Mouse (Mus musculus): ENCODE measurements around the gene Gnb2. TPM values are rescaled to one million over a fixed set of nuclear protein-coding genes. Genes with fewer than 3 reads are reported as not detected.

Gene Gnb2
- polyA plus RNA-seq, 1 experiment from 2014 or later, result 125 TPM

DNA sequence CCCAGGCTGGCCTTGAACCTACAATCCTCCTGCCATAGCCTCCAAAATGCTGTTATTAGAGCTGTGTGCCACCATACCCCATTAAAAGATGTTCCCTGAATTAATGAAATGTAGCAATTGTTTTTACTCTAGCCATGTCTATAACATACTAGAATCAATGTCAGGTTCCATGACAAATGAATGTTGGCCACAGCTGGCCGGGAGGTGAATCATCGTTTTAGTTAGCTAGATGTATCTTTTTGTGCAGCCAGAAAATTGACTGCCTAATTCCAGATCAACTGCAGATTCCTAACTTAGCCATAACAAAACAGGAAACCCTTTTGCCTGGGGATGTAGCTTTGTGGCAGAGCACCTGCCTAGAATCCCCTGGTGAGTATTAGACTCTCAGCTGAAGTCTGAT is 16.5 kb upstream of the Gnb2 start:
- H3K27ac ChIP-seq (ENCODE audit: low read length), result no peak overlapping the region
- H3K36me3 ChIP-seq (ENCODE audit: control insufficient read depth, insufficient read depth), result no peaks in the 10 kb centered on the region
- H3K27me3 ChIP-seq (ENCODE audit: control insufficient read depth, insufficient read depth, low read depth, low read length), result peaks cover 11% of the 10 kb centered on the region
- H3K4me1 ChIP-seq (ENCODE audit: control insufficient read depth, low read depth, low read length), result peaks cover 2% of the 10 kb centered on the region; the same call in 1 of the 2 replicates
- H3K4me2 ChIP-seq (ENCODE audit: low read depth, low read length), result no peak overlapping the region
- no peak overlapping the region for H3K4me3 ChIP-seq (ENCODE audit: low read depth, low read length)
- WGBS (ENCODE audit: insufficient replicate concordance), result 66% methylated on average over 2 of the region's 2 CpGs
- no peak overlapping the region for H3K9ac ChIP-seq (ENCODE audit: low read depth, low read length)
- no peaks in the 10 kb centered on the region for H3K9me3 ChIP-seq (replicated peaks; ENCODE audit: control insufficient read depth, low read length)
- ATAC-seq (ENCODE audit: low read depth), result no peak

DNA sequence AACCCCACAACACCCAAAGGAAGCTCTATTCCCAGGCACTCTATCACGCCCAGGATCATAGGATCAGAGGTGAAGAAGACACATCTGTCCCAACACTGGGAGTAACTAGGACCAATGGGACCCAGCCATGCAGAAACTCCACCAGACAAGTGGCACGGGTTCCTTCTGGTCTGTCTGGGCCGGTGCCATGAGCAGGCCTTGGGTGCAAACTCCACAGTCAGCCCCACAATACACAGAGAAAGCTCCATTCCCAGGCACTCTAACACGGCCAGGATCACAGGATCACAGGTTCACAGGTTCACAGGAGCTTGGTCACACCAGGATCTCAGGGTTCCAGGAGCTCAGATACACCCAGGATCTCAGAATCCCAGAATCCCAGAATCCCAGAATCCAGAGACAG is 12.3 kb upstream of the Gnb2 start:
- Histone ChIP-seq H3K4me3 (ENCODE audit: low read depth, low read length) (no peak overlapping the region), H3K36me3 (ENCODE audit: control insufficient read depth, insufficient read depth) (no peaks in the 10 kb centered on the region), H3K4me1 (ENCODE audit: control insufficient read depth, low read depth, low read length) (no peaks in the 10 kb centered on the region), H3K27me3 (ENCODE audit: control insufficient read depth, insufficient read depth, low read depth, low read length) (no peaks in the 10 kb centered on the region), H3K4me2 (ENCODE audit: low read depth, low read length) (no peak overlapping the region), H3K9me3 (replicated peaks; ENCODE audit: control insufficient read depth, low read length) (no peaks in the 10 kb centered on the region), H3K27ac (ENCODE audit: low read length) (no peak overlapping the region), H3K9ac (ENCODE audit: low read depth, low read length) (no peak overlapping the region)
- ATAC-seq (ENCODE audit: low read depth), result no peak
- WGBS (ENCODE audit: insufficient replicate concordance), result 58% methylated on average over 4 of the region's 4 CpGs

DNA sequence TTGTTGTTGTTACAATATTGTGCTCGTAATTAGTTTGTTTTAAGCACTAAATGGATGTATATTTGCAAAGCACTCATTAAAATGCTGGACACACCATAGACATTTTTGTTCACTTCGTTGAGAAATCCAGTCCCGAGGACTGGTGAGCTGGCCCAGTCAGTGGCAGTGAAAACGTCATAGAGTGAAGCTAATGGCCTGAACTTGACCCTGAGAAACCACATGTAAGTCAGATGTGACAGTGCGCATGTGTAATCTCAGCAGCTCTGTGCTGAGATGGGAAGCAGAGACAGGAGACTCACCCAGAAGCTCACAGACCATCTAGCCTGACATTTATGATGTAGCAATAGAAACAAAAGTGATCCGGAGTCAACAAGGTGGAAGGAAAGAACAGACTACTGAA is 11.6 kb upstream of the Gnb2 start:
- no peak overlapping the region for H3K9ac ChIP-seq (ENCODE audit: low read depth, low read length)
- no peak for ATAC-seq (ENCODE audit: low read depth)
- no peaks in the 10 kb centered on the region for H3K9me3 ChIP-seq (replicated peaks; ENCODE audit: control insufficient read depth, low read length)
- H3K36me3 ChIP-seq (ENCODE audit: control insufficient read depth, insufficient read depth), result no peaks in the 10 kb centered on the region
- no peak overlapping the region for H3K4me3 ChIP-seq (ENCODE audit: low read depth, low read length)
- H3K27ac ChIP-seq (ENCODE audit: low read length), result no peak overlapping the region
- no peaks in the 10 kb centered on the region for H3K27me3 ChIP-seq (ENCODE audit: control insufficient read depth, insufficient read depth, low read depth, low read length)
- H3K4me1 ChIP-seq (ENCODE audit: control insufficient read depth, low read depth, low read length), result no peaks in the 10 kb centered on the region
- H3K4me2 ChIP-seq (ENCODE audit: low read depth, low read length), result no peak overlapping the region
- 52% methylated on average over 6 of the region's 6 CpGs for WGBS (ENCODE audit: insufficient replicate concordance)

DNA sequence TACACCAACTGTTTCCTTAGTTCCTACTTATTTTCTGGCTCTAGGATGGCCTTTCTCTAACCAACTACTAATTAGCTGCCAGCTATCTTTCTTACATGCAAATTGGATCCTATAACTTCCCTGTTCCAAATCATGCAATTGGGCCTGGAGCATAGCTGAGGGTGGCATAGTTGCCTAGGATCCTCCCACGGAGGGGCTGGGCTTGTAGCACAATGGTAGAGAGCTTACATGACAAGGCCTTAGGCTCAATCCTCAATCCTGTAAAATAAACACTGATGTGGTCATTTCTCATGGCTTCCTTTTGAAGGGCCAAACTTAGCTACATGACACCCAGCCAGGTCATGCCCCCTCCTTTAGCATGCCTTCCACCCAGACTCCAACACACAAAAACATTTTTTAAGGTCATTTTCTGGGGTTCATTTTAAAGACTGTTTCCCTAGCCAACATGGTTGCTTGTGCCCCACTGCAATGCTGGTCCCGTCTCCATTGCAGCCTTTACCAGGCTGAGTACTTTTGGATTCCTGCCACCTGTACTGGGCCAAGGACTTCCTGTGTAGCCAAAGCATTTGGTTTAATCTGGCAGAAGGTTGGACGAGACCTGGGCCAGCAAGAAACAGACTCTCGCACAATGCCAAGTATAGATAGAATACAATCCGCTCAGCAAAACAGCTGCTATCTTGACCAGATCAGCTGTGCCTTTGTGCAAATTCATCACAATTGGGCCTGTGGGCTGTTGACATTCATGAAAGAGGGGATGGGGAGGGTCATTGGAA is 8.6 kb upstream of the Gnb2 start:
- WGBS (ENCODE audit: insufficient replicate concordance), result 57% methylated on average over 5 of the region's 5 CpGs
- Histone ChIP-seq H3K9me3 (replicated peaks; ENCODE audit: control insufficient read depth, low read length) (no peaks in the 10 kb centered on the region), H3K4me1 (ENCODE audit: control insufficient read depth, low read depth, low read length) (no peaks in the 10 kb centered on the region), H3K27ac (ENCODE audit: low read length) (no peak overlapping the region), H3K27me3 (ENCODE audit: control insufficient read depth, insufficient read depth, low read depth, low read length) (no peaks in the 10 kb centered on the region), H3K4me3 (ENCODE audit: low read depth, low read length) (no peak overlapping the region), H3K9ac (ENCODE audit: low read depth, low read length) (no peak overlapping the region), H3K36me3 (ENCODE audit: control insufficient read depth, insufficient read depth) (no peaks in the 10 kb centered on the region), H3K4me2 (ENCODE audit: low read depth, low read length) (no peak overlapping the region)
- no peak for ATAC-seq (ENCODE audit: low read depth)

DNA sequence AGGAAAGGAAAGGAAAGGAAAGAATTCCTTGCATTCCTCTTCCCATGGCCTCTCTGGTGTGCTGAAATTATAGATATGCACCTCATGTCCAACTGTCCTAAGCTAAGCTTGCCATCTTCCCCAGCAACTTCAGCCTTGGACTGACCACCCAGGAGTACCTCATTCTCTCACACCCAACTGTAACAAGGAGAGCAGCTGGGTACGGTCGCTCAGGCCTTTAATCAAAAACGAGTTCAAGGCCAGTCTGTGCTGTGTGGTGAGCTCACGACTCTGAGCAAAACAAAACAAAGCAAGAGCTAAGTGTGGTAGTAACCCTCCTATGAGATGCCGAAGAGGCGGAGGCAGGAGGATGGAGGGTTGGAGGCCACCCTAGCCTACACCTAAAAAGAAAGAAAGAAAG is 7.7 kb upstream of the Gnb2 start:
- 62% methylated on average over 6 of the region's 6 CpGs for WGBS (ENCODE audit: insufficient replicate concordance)
- Histone ChIP-seq H3K36me3 (ENCODE audit: control insufficient read depth, insufficient read depth) (no peaks in the 10 kb centered on the region), H3K9me3 (replicated peaks; ENCODE audit: control insufficient read depth, low read length) (no peaks in the 10 kb centered on the region), H3K27ac (ENCODE audit: low read length) (no peak overlapping the region), H3K4me3 (ENCODE audit: low read depth, low read length) (no peak overlapping the region), H3K4me1 (ENCODE audit: control insufficient read depth, low read depth, low read length) (no peaks in the 10 kb centered on the region), H3K27me3 (ENCODE audit: control insufficient read depth, insufficient read depth, low read depth, low read length) (no peaks in the 10 kb centered on the region), H3K4me2 (ENCODE audit: low read depth, low read length) (no peak overlapping the region), H3K9ac (ENCODE audit: low read depth, low read length) (no peak overlapping the region)
- no peak for ATAC-seq (ENCODE audit: low read depth)

DNA sequence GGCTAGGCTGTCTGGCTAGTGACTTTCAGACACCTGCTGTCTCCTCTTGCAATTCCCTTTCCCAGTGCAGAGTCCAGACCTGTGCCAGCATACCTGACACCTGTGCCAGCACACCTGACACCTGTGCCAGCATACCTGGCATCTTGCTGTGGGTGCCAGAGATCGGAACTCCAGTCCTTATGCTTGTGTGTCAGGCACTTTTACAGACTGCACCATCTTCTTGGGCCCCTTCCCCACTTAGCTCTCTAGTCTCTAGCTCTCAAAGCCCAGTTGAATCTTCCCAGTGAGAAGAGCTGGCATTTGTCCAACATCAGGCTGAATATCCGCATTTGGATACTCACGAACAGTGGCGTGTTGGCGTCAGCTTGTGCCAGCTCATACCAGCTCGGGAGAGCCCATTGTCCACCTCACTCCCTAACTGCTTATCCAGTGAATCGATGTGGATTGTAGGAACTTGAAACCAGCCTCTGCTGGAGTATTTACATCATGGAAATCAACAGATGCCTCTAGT is 6.0 kb upstream of the Gnb2 start:
- H3K27me3 ChIP-seq (ENCODE audit: control insufficient read depth, insufficient read depth, low read depth, low read length), result no peaks in the 10 kb centered on the region
- no peak overlapping the region for H3K9ac ChIP-seq (ENCODE audit: low read depth, low read length)
- ATAC-seq (ENCODE audit: low read depth), result no peak
- H3K4me1 ChIP-seq (ENCODE audit: control insufficient read depth, low read depth, low read length), result no peaks in the 10 kb centered on the region
- H3K4me2 ChIP-seq (ENCODE audit: low read depth, low read length), result no peak overlapping the region
- no peak overlapping the region for H3K27ac ChIP-seq (ENCODE audit: low read length)
- H3K9me3 ChIP-seq (replicated peaks; ENCODE audit: control insufficient read depth, low read length), result no peaks in the 10 kb centered on the region
- WGBS (ENCODE audit: insufficient replicate concordance), result 65% methylated on average over 7 of the region's 7 CpGs
- H3K4me3 ChIP-seq (ENCODE audit: low read depth, low read length), result no peak overlapping the region
- H3K36me3 ChIP-seq (ENCODE audit: control insufficient read depth, insufficient read depth), result no peaks in the 10 kb centered on the region

DNA sequence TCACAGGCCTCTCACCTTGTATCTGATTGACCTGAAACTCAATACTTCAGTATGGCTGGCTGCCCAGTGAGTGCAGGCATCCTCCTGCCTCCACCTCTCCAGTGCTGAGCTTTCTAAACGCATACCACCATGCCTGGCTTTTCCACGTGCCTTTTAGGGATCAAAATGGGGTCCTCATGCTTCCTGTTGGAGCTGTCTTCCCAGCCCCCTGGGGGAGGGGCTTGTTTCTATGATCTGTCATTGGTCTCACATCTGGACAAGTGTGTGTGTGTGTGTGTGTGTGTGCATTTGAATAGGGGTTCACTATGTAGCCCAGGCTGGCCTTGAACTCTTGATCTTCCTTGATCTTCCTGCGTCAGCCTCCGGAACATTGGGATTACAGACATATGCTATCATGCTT is 4.2 kb upstream of the Gnb2 start:
- no peak overlapping the region for H3K9ac ChIP-seq (ENCODE audit: low read depth, low read length)
- H3K27me3 ChIP-seq (ENCODE audit: control insufficient read depth, insufficient read depth, low read depth, low read length), result no peaks in the 10 kb centered on the region
- H3K27ac ChIP-seq (ENCODE audit: low read length), result no peak overlapping the region
- no peaks in the 10 kb centered on the region for H3K9me3 ChIP-seq (replicated peaks; ENCODE audit: control insufficient read depth, low read length)
- no peak for ATAC-seq (ENCODE audit: low read depth)
- H3K4me1 ChIP-seq (ENCODE audit: control insufficient read depth, low read depth, low read length), result peaks cover 5% of the 10 kb centered on the region; the same call in 1 of the 2 replicates
- no peaks in the 10 kb centered on the region for H3K36me3 ChIP-seq (ENCODE audit: control insufficient read depth, insufficient read depth)
- H3K4me2 ChIP-seq (ENCODE audit: low read depth, low read length), result no peak overlapping the region
- WGBS (ENCODE audit: insufficient replicate concordance), result 50% methylated on average over 4 of the region's 4 CpGs
- no peak overlapping the region for H3K4me3 ChIP-seq (ENCODE audit: low read depth, low read length)

DNA sequence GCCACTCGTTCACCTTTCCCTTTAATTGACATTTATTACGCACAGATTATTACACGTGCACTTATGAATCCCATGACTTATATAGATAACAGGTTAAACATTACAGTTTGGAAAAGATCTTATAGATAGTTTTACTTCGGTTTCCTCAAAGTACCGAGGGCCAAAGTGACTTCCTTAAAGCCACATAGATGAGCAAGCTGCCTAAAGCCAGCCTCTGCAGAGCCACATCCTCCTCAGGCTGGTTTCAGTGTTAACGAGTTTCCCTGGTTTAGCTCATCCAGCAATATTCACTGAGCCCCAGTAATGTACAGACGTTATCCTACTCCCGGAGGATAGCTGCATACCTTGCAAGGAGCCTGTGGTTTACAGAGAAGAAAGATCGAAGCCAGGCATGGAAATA is 2.0 kb upstream of the Gnb2 start:
- Histone ChIP-seq H3K27ac (ENCODE audit: low read length) (no peak overlapping the region), H3K9me3 (replicated peaks; ENCODE audit: control insufficient read depth, low read length) (no peaks in the 10 kb centered on the region), H3K36me3 (ENCODE audit: control insufficient read depth, insufficient read depth) (no peaks in the 10 kb centered on the region; the same call in 1 of the 2 replicates), H3K4me3 (ENCODE audit: low read depth, low read length) (no peak overlapping the region), H3K27me3 (ENCODE audit: control insufficient read depth, insufficient read depth, low read depth, low read length) (no peaks in the 10 kb centered on the region), H3K9ac (ENCODE audit: low read depth, low read length) (no peak overlapping the region), H3K4me2 (ENCODE audit: low read depth, low read length) (no peak overlapping the region), H3K4me1 (ENCODE audit: control insufficient read depth, low read depth, low read length) (peaks cover 16% of the 10 kb centered on the region)
- no peak for ATAC-seq (ENCODE audit: low read depth)
- 45% methylated on average over 9 of the region's 9 CpGs for WGBS (ENCODE audit: insufficient replicate concordance)

DNA sequence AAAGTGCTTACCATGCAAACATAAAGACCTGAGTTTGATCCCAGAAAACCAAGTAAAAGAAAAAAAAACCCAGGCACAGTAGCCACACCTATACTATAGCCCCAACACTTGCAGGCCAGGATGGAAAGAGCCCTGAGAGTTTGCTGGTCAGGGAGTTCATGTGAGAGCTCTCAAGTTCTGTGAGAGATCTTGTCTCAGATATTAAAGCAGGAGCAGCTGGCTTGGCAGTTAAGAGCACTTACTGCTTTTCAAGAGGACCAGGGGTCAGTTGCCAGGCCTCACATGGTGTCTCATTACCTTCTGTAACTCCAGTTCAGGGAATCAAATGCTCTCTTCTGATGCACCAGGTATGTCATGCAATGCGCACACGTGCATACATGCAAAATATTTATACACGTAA is 1.5 kb upstream of the Gnb2 start:
- no peak for ATAC-seq (ENCODE audit: low read depth)
- Histone ChIP-seq H3K9ac (ENCODE audit: low read depth, low read length) (no peak overlapping the region), H3K27me3 (ENCODE audit: control insufficient read depth, insufficient read depth, low read depth, low read length) (no peaks in the 10 kb centered on the region), H3K9me3 (replicated peaks; ENCODE audit: control insufficient read depth, low read length) (no peaks in the 10 kb centered on the region), H3K36me3 (ENCODE audit: control insufficient read depth, insufficient read depth) (peaks cover 4% of the 10 kb centered on the region), H3K4me2 (ENCODE audit: low read depth, low read length) (no peak overlapping the region), H3K4me1 (ENCODE audit: control insufficient read depth, low read depth, low read length) (peaks cover 21% of the 10 kb centered on the region), H3K4me3 (ENCODE audit: low read depth, low read length) (no peak overlapping the region), H3K27ac (ENCODE audit: low read length) (no peak overlapping the region)
- 86% methylated on average over 3 of the region's 3 CpGs for WGBS (ENCODE audit: insufficient replicate concordance)
